ENCODE assay signal across 11 mouse cellular contexts in the genomic region with DNA sequence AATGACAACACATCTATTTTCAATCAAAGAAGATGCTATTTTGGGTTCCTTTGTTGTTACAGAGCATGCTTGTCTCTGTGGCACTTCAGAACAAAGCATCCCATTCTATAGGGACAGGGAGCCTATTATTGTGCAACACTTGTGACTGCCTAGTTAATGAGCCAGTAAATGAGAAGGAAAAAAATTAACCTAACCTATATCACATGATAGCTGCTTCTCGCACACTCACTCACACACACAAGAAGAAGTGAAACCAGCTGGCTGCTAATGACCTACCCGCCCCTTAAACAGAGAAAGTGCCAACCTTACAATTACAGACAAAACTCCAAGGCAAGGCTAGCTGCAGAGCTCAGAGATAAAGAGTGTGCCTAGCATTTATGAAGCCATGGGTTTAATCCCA. TPM values are rescaled to one million over a fixed set of nuclear protein-coding genes. Genes with fewer than 3 reads are reported as not detected.
DNase-seq lines count a peak whose midpoint lies in the region; ATAC-seq and TF ChIP-seq lines count a peak whose summit lies in the region.
"Had no signal": no experiment of that assay in that cellular context is flagged by ENCODE, and none has a peak within 500 bp of the region (broad histone marks: within the 10 kb centered on the region; RNA-seq: fewer than 3 reads in every experiment).

No protein-coding gene starts in this region.

- no peak overlapping the region for H3K4me2 ChIP-seq in hindbrain, embryonic 11.5 days (replicated peaks; ENCODE audit: low read depth, low read length)
- H3K4me2 ChIP-seq in hindbrain, embryonic 16.5 days (ENCODE audit: low read length) = no peak overlapping the region
- no peak overlapping the region for H3K4me2 ChIP-seq in hindbrain, embryonic 15.5 days
- no peak overlapping the region for H3K4me2 ChIP-seq in stomach, postnatal 0 days (replicated peaks; ENCODE audit: low read depth)
- H3K4me2 ChIP-seq: embryonic facial prominence, embryonic 12.5 days; liver, embryonic 11.5 days had no signal

- peaks cover 3% of the 10 kb centered on the region; the same call in 1 of the 2 replicates for H3K4me1 ChIP-seq in hindbrain, embryonic 11.5 days (replicated peaks; ENCODE audit: control insufficient read depth, insufficient read depth, low read length)
- H3K4me1 ChIP-seq in hindbrain, embryonic 16.5 days (ENCODE audit: control insufficient read depth, insufficient read depth, low read depth, low read length) = peaks cover 24% of the 10 kb centered on the region
- peaks cover 21% of the 10 kb centered on the region for H3K4me1 ChIP-seq in spleen, adult 2 months (ENCODE audit: control insufficient read depth, insufficient read depth, insufficient read length)
- peaks cover 36% of the 10 kb centered on the region for H3K4me1 ChIP-seq in hindbrain, embryonic 15.5 days (replicated peaks)
- H3K4me1 ChIP-seq in stomach, postnatal 0 days (replicated peaks; ENCODE audit: control insufficient read depth, insufficient read depth) = peaks cover 9% of the 10 kb centered on the region

- no peak overlapping the region for H3K4me3 ChIP-seq in hindbrain, embryonic 11.5 days (ENCODE audit: low read depth, low read length)
- H3K4me3 ChIP-seq in hindbrain, embryonic 16.5 days (ENCODE audit: low read length) = no peak overlapping the region
- no peak overlapping the region for H3K4me3 ChIP-seq in spleen, adult 2 months (ENCODE audit: extremely low read depth, insufficient read depth, insufficient read length)
- H3K4me3 ChIP-seq in hindbrain, embryonic 15.5 days = no peak overlapping the region
- no peak overlapping the region for H3K4me3 ChIP-seq in stomach, postnatal 0 days (ENCODE audit: low read depth, low read length)
- H3K4me3 ChIP-seq: embryonic facial prominence, embryonic 12.5 days had no signal

- no peak for DNase-seq in hindbrain, embryonic 11.5 days (ENCODE audit: low spot score)
- peak; percentile 35 to 65 for DNase-seq in spleen, adult 2 months (ENCODE audit: low read depth in 1 of 2, low spot score in 2 of 2)
- DNase-seq in spleen, postnatal 14 days (ENCODE audit: low spot score in 2 of 2) = no peak
- DNase-seq in stomach, postnatal 0 days (ENCODE audit: low spot score) = peak; percentile 21
- no peak for DNase-seq in ovary, adult 18-20 months (ENCODE audit: low spot score)
- no peak for DNase-seq in thymus, postnatal 0 days (ENCODE audit: low spot score)
- DNase-seq: adrenal gland, postnatal 25 days had no signal

- no peak for TF ChIP-seq POLR2A in spleen, adult 2 months (IDR thresholded peaks at IDR 0.05; ENCODE audit: low read depth, low read length)

- TF ChIP-seq EP300 in stomach, postnatal 0 days (optimal IDR thresholded peaks at IDR 0.05) = no peak

- no peaks in the 10 kb centered on the region for H3K36me3 ChIP-seq in hindbrain, embryonic 11.5 days (ENCODE audit: control insufficient read depth, insufficient read depth, low read length)
- no peaks in the 10 kb centered on the region for H3K36me3 ChIP-seq in hindbrain, embryonic 16.5 days (ENCODE audit: control insufficient read depth, insufficient read depth, low read length)
- peaks cover 2% of the 10 kb centered on the region for H3K36me3 ChIP-seq in spleen, adult 2 months (ENCODE audit: control insufficient read depth, insufficient read depth, low read length)
- no peaks in the 10 kb centered on the region for H3K36me3 ChIP-seq in hindbrain, embryonic 15.5 days
- H3K36me3 ChIP-seq in stomach, postnatal 0 days (ENCODE audit: control insufficient read depth, insufficient read depth, low read length) = peaks cover 3% of the 10 kb centered on the region; the same call in 1 of the 2 replicates

- H3K9ac ChIP-seq in hindbrain, embryonic 11.5 days (ENCODE audit: low read depth, low read length) = no peak overlapping the region
- no peak overlapping the region for H3K9ac ChIP-seq in hindbrain, embryonic 16.5 days (ENCODE audit: low read depth, low read length)
- H3K9ac ChIP-seq in hindbrain, embryonic 15.5 days = no peak overlapping the region
- no peak overlapping the region for H3K9ac ChIP-seq in stomach, postnatal 0 days (ENCODE audit: low read length)
- H3K9ac ChIP-seq: embryonic facial prominence, embryonic 12.5 days had no signal

- ATAC-seq in hindbrain, embryonic 11.5 days (ENCODE audit: low FRiP score) = no peak
- no peak for ATAC-seq in hindbrain, embryonic 16.5 days
- ATAC-seq in hindbrain, embryonic 15.5 days (ENCODE audit: low FRiP score, low read depth) = no peak
- ATAC-seq in stomach, postnatal 0 days (ENCODE audit: low FRiP score, low TSS enrichment) = no peak

- H3K27ac ChIP-seq in hindbrain, embryonic 11.5 days (ENCODE audit: low read depth, low read length) = peak overlapping the region; percentile 47; the same call in 1 of the 2 replicates
- no peak overlapping the region; the same call in 1 of the 2 replicates for H3K27ac ChIP-seq in hindbrain, embryonic 16.5 days (ENCODE audit: low read depth, low read length)
- no peak overlapping the region for H3K27ac ChIP-seq in spleen, adult 2 months (ENCODE audit: insufficient read depth, low read length)
- H3K27ac ChIP-seq in hindbrain, embryonic 15.5 days (replicated peaks) = 0 out of 2 replicates have a peak overlapping the region, but pooled peaks have one; percentile 3
- 0 out of 2 replicates have a peak overlapping the region, but pooled peaks have one; percentile 25 for H3K27ac ChIP-seq in stomach, postnatal 0 days (replicated peaks)
- H3K27ac ChIP-seq: embryonic facial prominence, embryonic 12.5 days had no signal

- 53% methylated on average over 2 of the region's 2 CpGs for WGBS in hindbrain, embryonic 11.5 days
- 35% methylated on average over 2 of the region's 2 CpGs for WGBS in hindbrain, embryonic 16.5 days
- WGBS in spleen, adult 2 months = 36% methylated on average over 2 of the region's 2 CpGs
- 37% methylated on average over 2 of the region's 2 CpGs for WGBS in hindbrain, embryonic 15.5 days
- WGBS in stomach, postnatal 0 days = 60% methylated on average over 2 of the region's 2 CpGs

- TF ChIP-seq CTCF in spleen, adult 2 months (IDR thresholded peaks at IDR 0.05; ENCODE audit: extremely low read depth, insufficient read depth, insufficient read length, insufficient replicate concordance) = no peak
- no peak for TF ChIP-seq CTCF in stomach, postnatal 0 days (IDR thresholded peaks at IDR 0.05; ENCODE audit: low read depth)

- no peaks in the 10 kb centered on the region for H3K9me3 ChIP-seq in hindbrain, embryonic 11.5 days (ENCODE audit: control insufficient read depth, low read length)
- H3K9me3 ChIP-seq in hindbrain, embryonic 16.5 days (ENCODE audit: control insufficient read depth, low read length) = no peaks in the 10 kb centered on the region
- H3K9me3 ChIP-seq in hindbrain, embryonic 15.5 days = no peaks in the 10 kb centered on the region
- no peaks in the 10 kb centered on the region for H3K9me3 ChIP-seq in stomach, postnatal 0 days (ENCODE audit: control insufficient read depth, low read length)
- H3K9me3 ChIP-seq: embryonic facial prominence, embryonic 12.5 days had no signal

- no peaks in the 10 kb centered on the region for H3K27me3 ChIP-seq in hindbrain, embryonic 11.5 days (ENCODE audit: control insufficient read depth, insufficient read depth, low read length)
- H3K27me3 ChIP-seq in hindbrain, embryonic 16.5 days (replicated peaks; ENCODE audit: control insufficient read depth, insufficient read depth, low read length) = no peaks in the 10 kb centered on the region
- H3K27me3 ChIP-seq in spleen, adult 2 months (ENCODE audit: control insufficient read depth, insufficient read depth, low read length) = no peaks in the 10 kb centered on the region
- H3K27me3 ChIP-seq in hindbrain, embryonic 15.5 days = no peaks in the 10 kb centered on the region
- H3K27me3 ChIP-seq in stomach, postnatal 0 days (ENCODE audit: control insufficient read depth, insufficient read depth, low read length) = no peaks in the 10 kb centered on the region
- H3K27me3 ChIP-seq: embryonic facial prominence, embryonic 12.5 days had no signal

RNA-seq across cellular contexts. Expression of a gene that starts 4.1 kb away (rescaled TPM):
- 10.7 and 12.0 TPM in 2 replicates for polyA plus RNA-seq in hindbrain, embryonic 11.5 days (2014; fragmentation: Nextera tagmentation; extraction: Ambion mirVana)
- polyA plus RNA-seq in hindbrain, embryonic 16.5 days (2015; fragmentation: Nextera tagmentation; extraction: Ambion mirVana) = 22.8 and 24.3 TPM in 2 replicates
- polyA plus RNA-seq in spleen, adult 2 months (2012; rRNA removed) = 57.8 and 61.3 TPM in 2 replicates
- 23.6 and 25.5 TPM in 2 replicates for polyA plus RNA-seq in hindbrain, embryonic 15.5 days (2015; fragmentation: Nextera tagmentation; extraction: Ambion mirVana)
- 16.1 and 17.9 TPM in 2 replicates for polyA plus RNA-seq in stomach, postnatal 0 days (2015; fragmentation: Nextera tagmentation; extraction: Ambion mirVana)
- 20.9 and 22.2 TPM in 2 replicates for polyA plus RNA-seq in thymus, postnatal 0 days (2015; fragmentation: Nextera tagmentation; extraction: Ambion mirVana)

RNA-seq across cellular contexts. Expression of a gene that starts 4.2 kb away (rescaled TPM):
- 97.7 and 98.6 TPM in 2 replicates for polyA plus RNA-seq in hindbrain, embryonic 11.5 days (2014; fragmentation: Nextera tagmentation; extraction: Ambion mirVana)
- 79.6 and 80.2 TPM in 2 replicates for polyA plus RNA-seq in hindbrain, embryonic 16.5 days (2015; fragmentation: Nextera tagmentation; extraction: Ambion mirVana)
- 16.4 and 17.7 TPM in 2 replicates for polyA plus RNA-seq in spleen, adult 2 months (2012; rRNA removed)
- 78.0 and 79.8 TPM in 2 replicates for polyA plus RNA-seq in hindbrain, embryonic 15.5 days (2015; fragmentation: Nextera tagmentation; extraction: Ambion mirVana)
- 29.7 and 29.8 TPM in 2 replicates for polyA plus RNA-seq in stomach, postnatal 0 days (2015; fragmentation: Nextera tagmentation; extraction: Ambion mirVana)
- 73.0 and 80.2 TPM in 2 replicates for polyA plus RNA-seq in thymus, postnatal 0 days (2015; fragmentation: Nextera tagmentation; extraction: Ambion mirVana)

RNA-seq across cellular contexts. Expression of a gene that starts 20.3 kb away (rescaled TPM):
- 54.3 and 54.8 TPM in 2 replicates for polyA plus RNA-seq in hindbrain, embryonic 11.5 days (2014; fragmentation: Nextera tagmentation; extraction: Ambion mirVana)
- 17.9 and 19.0 TPM in 2 replicates for polyA plus RNA-seq in hindbrain, embryonic 16.5 days (2015; fragmentation: Nextera tagmentation; extraction: Ambion mirVana)
- 0.85 and 0.90 TPM in 2 replicates for polyA plus RNA-seq in spleen, adult 2 months (2012; rRNA removed)
- polyA plus RNA-seq in hindbrain, embryonic 15.5 days (2015; fragmentation: Nextera tagmentation; extraction: Ambion mirVana) = 21.3 and 22.5 TPM in 2 replicates
- 10.6 and 11.8 TPM in 2 replicates for polyA plus RNA-seq in stomach, postnatal 0 days (2015; fragmentation: Nextera tagmentation; extraction: Ambion mirVana)
- polyA plus RNA-seq in thymus, postnatal 0 days (2015; fragmentation: Nextera tagmentation; extraction: Ambion mirVana) = 34.6 and 39.0 TPM in 2 replicates

RNA-seq across cellular contexts. Expression of a gene that starts 28.5 kb away (rescaled TPM):
- polyA plus RNA-seq in hindbrain, embryonic 11.5 days (2014; fragmentation: Nextera tagmentation; extraction: Ambion mirVana) = 57.1 and 57.3 TPM in 2 replicates
- 91.5 and 101 TPM in 2 replicates for polyA plus RNA-seq in hindbrain, embryonic 16.5 days (2015; fragmentation: Nextera tagmentation; extraction: Ambion mirVana)
- 20.3 and 23.9 TPM in 2 replicates for polyA plus RNA-seq in spleen, adult 2 months (2012; rRNA removed)
- polyA plus RNA-seq in hindbrain, embryonic 15.5 days (2015; fragmentation: Nextera tagmentation; extraction: Ambion mirVana) = 85.1 and 90.0 TPM in 2 replicates
- polyA plus RNA-seq in stomach, postnatal 0 days (2015; fragmentation: Nextera tagmentation; extraction: Ambion mirVana) = 42.3 and 42.4 TPM in 2 replicates
- polyA plus RNA-seq in thymus, postnatal 0 days (2015; fragmentation: Nextera tagmentation; extraction: Ambion mirVana) = 79.8 and 80.8 TPM in 2 replicates

RNA-seq across cellular contexts. Expression of a gene that starts 33.2 kb away (rescaled TPM):
- 50.9 and 51.6 TPM in 2 replicates for polyA plus RNA-seq in hindbrain, embryonic 11.5 days (2014; fragmentation: Nextera tagmentation; extraction: Ambion mirVana)
- polyA plus RNA-seq in hindbrain, embryonic 16.5 days (2015; fragmentation: Nextera tagmentation; extraction: Ambion mirVana) = 42.5 and 45.9 TPM in 2 replicates
- 26.6 and 36.9 TPM in 2 replicates for polyA plus RNA-seq in spleen, adult 2 months (2012; rRNA removed)
- 40.6 and 42.4 TPM in 2 replicates for polyA plus RNA-seq in hindbrain, embryonic 15.5 days (2015; fragmentation: Nextera tagmentation; extraction: Ambion mirVana)
- 26.4 and 26.8 TPM in 2 replicates for polyA plus RNA-seq in stomach, postnatal 0 days (2015; fragmentation: Nextera tagmentation; extraction: Ambion mirVana)
- polyA plus RNA-seq in thymus, postnatal 0 days (2015; fragmentation: Nextera tagmentation; extraction: Ambion mirVana) = 37.3 and 40.5 TPM in 2 replicates

Comparison
In these comparisons a context has a peak if more than half of its experiments do, and no peak if none do; other contexts are left out.
1. DNase-seq: peak in spleen, adult 2 months (2 of 2) and stomach, postnatal 0 days (single experiment); none in hindbrain, embryonic 11.5 days (single experiment), spleen, postnatal 14 days (0 of 2), ovary, adult 18-20 months (single experiment) and thymus, postnatal 0 days (single experiment).
2. H3K27ac ChIP-seq: peak in hindbrain, embryonic 11.5 days (single experiment), hindbrain, embryonic 15.5 days (single experiment) and stomach, postnatal 0 days (single experiment); none in hindbrain, embryonic 16.5 days (single experiment) and spleen, adult 2 months (single experiment).